Mouse (Mus musculus) lung, adult 2 months (tissue): ENCODE measurements around the gene Cacng4. TPM values are rescaled to one million over a fixed set of nuclear protein-coding genes. Genes with fewer than 3 reads are reported as not detected.

Experiments
- DNase-seq: peaks from one replicate; pipeline ENCODE4 v3.0.0; 2022
- H3K4me1 ChIP-seq: fragments of 200-500 bp; 2 replicates; pipeline ENCODE4 v1.6.1; 2011; ENCODE audit warnings: low read length; ENCODE audit not compliant: control insufficient read depth, insufficient read depth
- H3K4me3 ChIP-seq: fragments of 200-500 bp; replicated peaks from 2 replicates; pipeline ENCODE3; 2011; ENCODE audit warnings: low read depth, mild to moderate bottlenecking, control low read depth, low read length; ENCODE audit errors: extremely low read depth
- CTCF ChIP-seq: fragments of 200-500 bp; IDR thresholded peaks from 2 replicates; pipeline ENCODE4 v1.5.1; 2011; ENCODE audit warnings: mild to moderate bottlenecking, low read length, control low read depth; ENCODE audit not compliant: insufficient read depth
- POLR2A ChIP-seq: fragments of 200-500 bp; IDR thresholded peaks from 2 replicates; pipeline ENCODE4 v1.6.1; 2011; ENCODE audit warnings: low read depth, mild to moderate bottlenecking, control low read depth, low read length, borderline replicate concordance; ENCODE audit errors: extremely low read depth
- WGBS: fragments of 180-500 bp; shearing (Covaris S2); methylation state at CpG from one replicate; pipeline ENCODE4 v1.1.7; 2018; 5-methylcytosine and 5-hydroxymethylcytosine counted together
- polyA plus RNA-seq: library from polyadenylated mRNA; depleted of rRNA; stranded (reverse); fragments of >200 nt; gene quantifications from 2 replicates; pipeline ENCODE4 v1.2.3, GENCODE M21; 2012; rRNA removed

Gene Cacng4
- polyA plus RNA-seq, result 0.25 TPM in 2 replicates

DNA sequence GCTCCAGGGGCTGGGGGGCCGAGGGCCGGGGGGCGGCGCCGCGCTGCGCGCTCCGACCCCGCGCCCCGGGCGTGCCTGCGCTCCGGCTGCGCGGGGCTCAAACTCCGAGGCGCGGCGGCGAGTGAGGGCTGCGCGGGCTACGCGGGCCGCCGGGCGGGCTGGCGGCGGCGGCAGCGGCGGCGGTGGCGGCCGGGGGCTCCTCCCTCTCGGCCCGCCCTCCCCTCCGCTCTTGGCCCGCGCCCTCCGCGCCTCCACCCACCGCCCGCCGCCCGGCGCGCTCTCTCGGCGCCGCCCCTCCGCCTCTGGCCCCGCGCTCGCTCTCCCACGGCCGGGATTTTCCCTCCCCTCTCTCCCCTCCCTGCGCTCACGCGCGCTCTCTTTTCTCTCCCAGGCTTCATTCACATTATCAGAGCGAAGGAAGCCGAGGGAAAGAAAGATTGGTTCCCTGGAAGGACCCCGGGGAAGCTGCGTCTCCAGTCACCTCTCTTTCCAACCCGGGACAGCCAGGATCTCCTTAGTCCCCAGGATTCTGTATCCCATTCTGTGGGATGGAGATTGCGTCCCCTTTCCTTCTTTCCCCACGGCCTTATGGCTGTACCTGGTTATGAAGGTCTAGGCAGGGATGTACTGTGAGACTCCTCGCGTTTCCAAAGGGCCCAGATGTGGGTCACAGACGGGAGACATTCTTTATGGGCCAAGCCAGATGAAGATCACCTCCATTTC lies at the start of gene Cacng4:
TSS of gene Cacng4 (minus strand) at position 11 of the 723 bp plus-strand sequence.
- no peak within 1 kb of the TSS for H3K4me3 ChIP-seq
- H3K4me1 ChIP-seq, result 0 out of 2 replicates have a peak, but pooled peaks cover 2% of the 10 kb centered on the region
- 6% methylated on average over 55 of the region's 73 CpGs for WGBS
- no peak for TF ChIP-seq CTCF
- no peak for TF ChIP-seq POLR2A
- no peak for DNase-seq

DNA sequence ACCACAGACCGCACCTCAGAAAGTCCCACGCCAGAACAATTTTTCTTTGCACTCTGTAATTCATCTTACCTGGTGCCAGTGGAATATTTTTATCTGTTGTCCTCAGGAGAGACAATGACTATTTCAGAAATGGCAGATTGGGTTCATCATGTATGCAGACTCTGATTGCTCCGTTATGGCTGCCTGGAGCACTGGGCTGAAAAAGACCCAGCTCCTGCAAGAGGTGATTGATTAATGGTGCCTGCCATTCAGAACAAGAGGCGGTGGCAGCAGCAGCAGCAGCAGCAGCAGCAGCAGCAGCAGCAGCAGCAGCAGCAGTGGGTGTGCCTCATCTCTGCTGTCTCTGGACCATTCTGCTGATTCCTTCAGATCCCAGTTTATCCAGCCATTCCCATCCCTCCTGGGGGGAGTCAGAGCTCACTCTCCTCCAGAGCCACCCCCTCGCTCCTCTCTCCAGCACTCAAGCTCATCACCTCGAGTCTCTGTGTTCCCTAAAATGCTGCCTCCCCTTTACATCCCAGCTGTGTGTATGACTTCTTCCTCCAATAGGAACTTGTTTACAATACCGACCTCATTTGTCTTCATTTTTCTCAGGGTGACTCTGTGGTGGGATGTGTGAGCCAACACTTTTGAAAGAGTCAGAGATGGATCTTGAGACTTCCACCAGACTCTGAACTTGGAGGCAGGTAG lies 39.1 kb upstream of the Cacng4 start:
- 48% methylated on average over 7 of the region's 7 CpGs for WGBS
- H3K4me1 ChIP-seq, result no peaks in the 10 kb centered on the region
- TF ChIP-seq CTCF (no peak), POLR2A (no peak)
- no peak for DNase-seq
- no peak overlapping the region for H3K4me3 ChIP-seq

- 43% methylated on average over 5 of the region's 5 CpGs for WGBS
- TF ChIP-seq CTCF (no peak), POLR2A (no peak)
- Histone ChIP-seq H3K4me1 (no peaks in the 10 kb centered on the region), H3K4me3 (no peak overlapping the region)
- no peak for DNase-seq
Measured at GRCm38 (mm10) chr11:107817196-107817595, 22.8 kb upstream of the Cacng4 start.

GRCm38 (mm10) chr11:107812941-107813648 lies 18.7 kb upstream of the Cacng4 start:
- DNase-seq, result no peak
- Histone ChIP-seq H3K4me1 (no peaks in the 10 kb centered on the region), H3K4me3 (no peak overlapping the region)
- WGBS, result 30% methylated on average over 21 of the region's 21 CpGs
- TF ChIP-seq POLR2A (no peak), CTCF (no peak)

- Histone ChIP-seq H3K4me1 (no peaks in the 10 kb centered on the region), H3K4me3 (no peak overlapping the region)
- no peak for DNase-seq
- no peak for TF ChIP-seq CTCF
- no peak for TF ChIP-seq POLR2A
- WGBS, result 55% methylated on average over 4 of the region's 4 CpGs
Measured at GRCm38 (mm10) chr11:107812429-107812828, 18.1 kb upstream of the Cacng4 start.

GRCm38 (mm10) chr11:107808508-107808907 lies 14.2 kb upstream of the Cacng4 start:
- Histone ChIP-seq H3K4me1 (no peaks in the 10 kb centered on the region), H3K4me3 (no peak overlapping the region)
- DNase-seq, result no peak
- TF ChIP-seq CTCF (0 out of 2 replicates have a peak, but pooled peaks have one; percentile 12), POLR2A (no peak)
- 66% methylated on average over 8 of the region's 8 CpGs for WGBS

GRCm38 (mm10) chr11:107806058-107806457 lies 11.7 kb upstream of the Cacng4 start:
- no peaks in the 10 kb centered on the region for H3K4me1 ChIP-seq
- DNase-seq, result no peak
- no peak overlapping the region for H3K4me3 ChIP-seq
- 69% methylated on average over 1 of the region's 1 CpGs for WGBS
- no peak for TF ChIP-seq POLR2A
- no peak for TF ChIP-seq CTCF

- DNase-seq, result no peak
- TF ChIP-seq CTCF (no peak), POLR2A (no peak)
- Histone ChIP-seq H3K4me1 (no peaks in the 10 kb centered on the region), H3K4me3 (no peak overlapping the region)
- 76% methylated on average over 3 of the region's 3 CpGs for WGBS
Measured at GRCm38 (mm10) chr11:107801946-107802345, 7.6 kb upstream of the Cacng4 start.

DNA sequence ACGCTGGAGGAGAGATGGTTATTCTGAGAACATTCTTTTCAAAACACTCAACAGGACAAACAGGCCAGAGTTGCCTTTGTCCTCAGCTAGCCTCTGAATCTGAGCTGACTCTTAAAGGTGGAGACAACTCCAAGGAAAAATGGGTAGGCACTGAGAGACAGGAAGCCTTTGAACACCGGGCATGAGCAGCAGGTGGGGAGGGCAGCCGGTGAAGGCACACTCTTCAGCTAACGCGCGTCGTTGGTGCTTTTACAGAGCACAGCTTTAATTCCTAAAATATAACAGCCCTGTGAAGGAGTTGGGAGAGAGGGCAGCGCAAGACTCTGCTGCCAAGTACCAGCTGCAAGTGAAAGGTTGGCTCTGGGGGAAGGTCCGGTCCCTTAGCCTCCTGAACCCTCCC lies 5.0 kb upstream of the Cacng4 start:
- DNase-seq, result no peak
- TF ChIP-seq CTCF (no peak), POLR2A (no peak)
- WGBS, result 26% methylated on average over 9 of the region's 9 CpGs
- H3K4me3 ChIP-seq, result no peak overlapping the region
- no peaks in the 10 kb centered on the region for H3K4me1 ChIP-seq
